Comparison of ENCODE assay signal across 9 mouse cellular contexts in genomic region chr13:35994067-35994466, GRCm38 (mm10). TPM values are rescaled to one million over a fixed set of nuclear protein-coding genes. Genes with fewer than 3 reads are reported as not detected.
A peak's percentile ranks its signal among the peaks of the same experiment; 100 is the strongest.
DNase-seq lines count a peak whose midpoint lies in the region; ATAC-seq and TF ChIP-seq lines count a peak whose summit lies in the region.
"Had no signal": no experiment of that assay in that cellular context is flagged by ENCODE, and none has a peak within 500 bp of the region (broad histone marks: within the 10 kb centered on the region; RNA-seq: fewer than 3 reads in every experiment).

No protein-coding gene starts in this region.

- no peak overlapping the region for H3K4me2 ChIP-seq in midbrain, embryonic 14.5 days (ENCODE audit: low read length)
- no peak overlapping the region for H3K4me2 ChIP-seq in midbrain, embryonic 16.5 days (ENCODE audit: low read length)

- H3K4me1 ChIP-seq in midbrain, embryonic 14.5 days (ENCODE audit: control insufficient read depth, insufficient read depth, low read length), result no peaks in the 10 kb centered on the region
- no peaks in the 10 kb centered on the region for H3K4me1 ChIP-seq in midbrain, embryonic 16.5 days (ENCODE audit: control insufficient read depth, insufficient read depth, low read length)

- 85% methylated on average over 8 of the region's 8 CpGs for WGBS in midbrain, embryonic 14.5 days
- 76% methylated on average over 8 of the region's 8 CpGs for WGBS in midbrain, embryonic 16.5 days

- H3K27me3 ChIP-seq in midbrain, embryonic 14.5 days (ENCODE audit: control insufficient read depth, insufficient read depth, low read length), result no peaks in the 10 kb centered on the region
- H3K27me3 ChIP-seq in midbrain, embryonic 16.5 days (ENCODE audit: control insufficient read depth, insufficient read depth, low read depth, low read length), result no peaks in the 10 kb centered on the region

- H3K9ac ChIP-seq in midbrain, embryonic 14.5 days (replicated peaks; ENCODE audit: low read length), result no peak overlapping the region
- H3K9ac ChIP-seq in midbrain, embryonic 16.5 days (ENCODE audit: low read depth, low read length), result no peak overlapping the region

- H3K9me3 ChIP-seq in midbrain, embryonic 14.5 days (ENCODE audit: control insufficient read depth, low read length), result no peaks in the 10 kb centered on the region
- H3K9me3 ChIP-seq in midbrain, embryonic 16.5 days (replicated peaks; ENCODE audit: control insufficient read depth, low read length, poor library complexity, severe bottlenecking), result no peaks in the 10 kb centered on the region
- H3K9me3 ChIP-seq: G1E had no signal

- no peak overlapping the region for H3K4me3 ChIP-seq in midbrain, embryonic 14.5 days (replicated peaks; ENCODE audit: low read depth, low read length)
- no peak overlapping the region for H3K4me3 ChIP-seq in midbrain, embryonic 16.5 days (ENCODE audit: low read depth, low read length)
- H3K4me3 ChIP-seq in left cerebral cortex, adult 2 months, result no peak overlapping the region

- TF ChIP-seq CTCF in left cerebral cortex, adult 2 months (IDR thresholded peaks at IDR 0.05), result no peak

- no peaks in the 10 kb centered on the region for H3K36me3 ChIP-seq in midbrain, embryonic 14.5 days (ENCODE audit: control insufficient read depth, insufficient read depth, low read length)
- no peaks in the 10 kb centered on the region for H3K36me3 ChIP-seq in midbrain, embryonic 16.5 days (ENCODE audit: control insufficient read depth, insufficient read depth, low read length)

- DNase-seq in midbrain, embryonic 14.5 days, result peak; percentile 18
- peak; percentile 37 to 58 for DNase-seq in frontal cortex, postnatal 10 days (ENCODE audit: low spot score in 2 of 2)
- DNase-seq in heart, postnatal 25 days (ENCODE audit: low spot score), result peak; percentile 77
- peak; percentile 34 to 55 for DNase-seq in left cerebral cortex, adult 2 months (ENCODE audit: extremely low spot score in 1 of 2, low spot score in 2 of 2)
- DNase-seq in right cerebral cortex, adult 18-20 months, result peak; percentile 66
- DNase-seq in spleen, postnatal 36 days (ENCODE audit: low spot score in 2 of 2), result no peak
- DNase-seq in MN1 (ENCODE audit: low spot score), result no peak

- H3K27ac ChIP-seq in midbrain, embryonic 14.5 days (replicated peaks; ENCODE audit: low read depth, low read length), result no peak overlapping the region
- H3K27ac ChIP-seq in midbrain, embryonic 16.5 days (ENCODE audit: low read length), result no peak overlapping the region
- H3K27ac ChIP-seq in left cerebral cortex, adult 2 months, result peak overlapping the region; percentile 60

- intact Hi-C loops in heart, postnatal 25 days (cut with DNase I), result no loop called here
- intact Hi-C loops in left cerebral cortex, adult 2 months (cut with DNase I), result no loop called here

- ATAC-seq in midbrain, embryonic 14.5 days (ENCODE audit: low FRiP score, low TSS enrichment), result no peak
- ATAC-seq in midbrain, embryonic 16.5 days, result no peak

RNA-seq across cellular contexts. Expression of gene Ppp1r3g, which starts 35.4 kb away (rescaled TPM):
- 0.14 and 0.30 TPM in 2 replicates for polyA plus RNA-seq in midbrain, embryonic 14.5 days (2014; fragmentation: Nextera tagmentation; extraction: Ambion mirVana)
- polyA plus RNA-seq in midbrain, embryonic 16.5 days (2015; fragmentation: Nextera tagmentation; extraction: Ambion mirVana), result 0.48 and 0.95 TPM in 2 replicates
- under 1 TPM; 0.45 to 0.47 TPM for total RNA-seq in heart, postnatal 25 days (2021)
- total RNA-seq in left cerebral cortex, adult 2 months (2021), result 10 to 100 TPM; 17.0 to 19.0 TPM

Comparison
In these comparisons a context has a peak if more than half of its experiments do, and no peak if none do; other contexts are left out.
1. DNase-seq: peak in midbrain, embryonic 14.5 days (single experiment), frontal cortex, postnatal 10 days (2 of 2), heart, postnatal 25 days (single experiment), left cerebral cortex, adult 2 months (2 of 2) and right cerebral cortex, adult 18-20 months (single experiment); none in spleen, postnatal 36 days (0 of 2) and MN1 (single experiment).
2. RNA of gene Ppp1r3g, which starts 35.4 kb away (total RNA-seq): 17.0 to 19.0 TPM in left cerebral cortex, adult 2 months; 0.45 to 0.47 TPM in heart, postnatal 25 days; every median in the first group is over 10 times any median in the second.